Mouse (Mus musculus): ENCODE results near the gene Nop16.

The Nop16 gene

DNA sequence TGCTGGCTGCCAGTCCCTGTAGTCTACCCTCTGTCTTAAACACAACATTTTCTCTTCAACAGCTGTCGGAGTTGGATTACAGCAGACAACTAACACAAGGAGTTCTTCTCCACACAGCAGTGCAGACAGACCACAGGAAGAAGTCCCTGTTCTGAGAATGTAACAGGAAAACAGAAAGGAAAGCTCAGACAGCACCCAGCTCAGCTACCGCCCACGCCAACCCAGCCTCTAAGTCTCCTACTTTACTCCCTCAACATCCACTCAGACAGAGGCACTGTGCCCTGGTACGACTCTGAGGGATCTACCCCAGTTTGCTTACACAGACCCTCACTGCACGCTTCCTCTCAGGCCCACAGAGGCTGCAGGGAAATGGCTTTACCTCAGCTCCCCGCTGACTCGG is 29.3 kb downstream of the Nop16 start:
- DNase-seq (ENCODE audit: low spot score) = no peak

DNA sequence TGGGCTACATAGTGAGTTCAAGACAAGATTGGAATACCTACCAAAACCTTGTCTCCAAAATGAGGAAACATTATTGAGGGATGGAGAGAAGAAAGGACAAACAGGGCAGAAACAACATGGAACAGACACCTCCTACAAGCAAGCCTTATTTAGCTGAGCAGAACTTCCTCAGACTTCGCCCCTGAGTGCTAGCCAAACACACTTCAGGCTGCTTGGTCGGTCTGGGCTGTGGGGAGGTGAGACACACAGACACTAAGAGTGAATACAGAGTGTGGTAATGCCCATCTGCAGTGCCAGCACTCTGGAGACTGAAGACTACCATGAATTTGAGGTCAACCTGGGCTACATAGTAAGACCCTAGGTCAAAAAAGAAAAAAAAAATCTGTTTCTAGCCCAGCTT is 30.2 kb downstream of the Nop16 start:
- DNase-seq (ENCODE audit: low spot score) = no peak

DNA sequence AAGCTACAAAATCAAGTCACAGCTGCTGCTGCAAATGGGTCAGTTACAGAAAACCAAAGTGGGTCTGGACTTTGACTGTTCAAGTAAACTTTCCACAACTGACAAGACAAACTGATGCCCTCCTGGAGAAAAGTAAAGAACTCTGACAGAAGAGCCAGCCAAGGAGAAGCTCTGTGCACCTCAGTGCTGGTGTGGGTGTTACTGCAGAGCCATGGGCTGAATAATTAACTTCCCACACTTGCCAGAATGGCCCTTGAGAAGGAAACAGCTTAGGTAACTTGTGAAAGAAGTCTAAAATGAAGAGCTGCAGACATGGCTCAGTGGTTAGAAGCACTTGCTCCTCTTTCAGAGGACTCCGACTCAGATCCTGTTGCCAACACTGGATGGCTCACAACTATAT is 32.2 kb downstream of the Nop16 start:
- DNase-seq (ENCODE audit: low spot score) = no peak

DNA sequence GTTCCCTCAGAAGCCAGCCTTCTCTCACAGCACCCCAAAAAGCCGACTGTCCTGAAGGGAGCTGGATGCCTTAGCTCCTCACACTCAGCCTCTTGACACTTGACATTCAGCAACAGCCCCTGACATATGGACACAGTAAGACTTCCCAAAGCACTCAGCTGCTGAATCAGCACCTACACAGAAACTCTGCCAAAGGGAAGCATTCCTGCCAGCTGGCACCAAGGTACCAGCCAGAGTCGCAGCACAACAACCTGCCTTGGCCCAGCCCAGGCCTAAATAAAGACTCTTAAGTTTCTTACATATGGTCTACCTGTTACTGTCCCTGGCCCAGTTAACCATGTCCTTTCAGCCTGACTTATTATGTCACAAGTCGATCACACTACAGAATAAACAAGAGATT is 33.1 kb downstream of the Nop16 start:
- DNase-seq (ENCODE audit: low spot score) = no peak

DNA sequence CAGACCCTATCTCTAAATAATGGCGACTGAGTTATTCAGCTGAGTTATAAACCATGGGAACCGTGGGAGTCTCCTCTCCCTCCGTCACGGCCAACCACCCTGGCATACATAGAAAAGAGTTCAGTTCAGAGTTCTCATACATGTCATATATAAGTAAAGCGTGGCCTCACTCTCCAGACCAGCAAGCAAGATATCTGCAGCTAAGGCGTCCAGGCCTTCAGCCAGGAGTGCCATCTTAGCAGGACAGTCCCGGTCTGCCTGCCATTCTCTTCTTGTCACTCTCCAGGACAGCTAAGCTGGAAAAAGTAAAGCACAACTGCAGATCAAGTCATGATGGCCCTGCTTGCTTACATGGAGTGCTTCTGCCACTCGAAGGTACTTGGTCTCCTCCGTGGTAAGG is 33.7 kb downstream of the Nop16 start:
- DNase-seq (ENCODE audit: low spot score) = no peak

DNA sequence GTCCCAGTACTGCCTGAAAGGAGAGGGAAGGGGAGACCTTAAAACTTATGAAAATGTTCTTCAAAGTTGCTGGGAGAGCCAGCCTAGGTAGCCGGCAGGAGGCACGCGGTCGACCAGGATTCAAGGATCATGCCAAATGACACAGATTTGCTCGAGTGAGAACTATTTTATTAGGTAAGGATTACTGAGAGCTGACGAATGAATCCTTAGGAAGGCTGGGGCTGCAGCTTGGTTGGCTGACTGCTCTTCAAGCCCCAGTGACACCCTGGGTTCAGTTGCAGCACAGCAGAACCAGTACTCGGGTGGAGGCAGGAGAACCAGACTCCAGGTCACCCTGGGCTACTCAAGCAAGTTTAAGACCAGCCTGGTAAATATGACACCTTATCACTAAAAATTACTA is 41.9 kb downstream of the Nop16 start:
- DNase-seq (ENCODE audit: low spot score) = no peak
